Mouse (Mus musculus): ENCODE data around the gene Vmn1r68. TPM values are rescaled to one million over a fixed set of nuclear protein-coding genes. Genes with fewer than 3 reads are reported as not detected.

Gene Vmn1r68
- polyA plus RNA-seq (2015; fragmentation: Illumina TruSeq; extraction: RNeasy Lipid Tissue Mini Kit (QIAGEN cat#74804); ENCODE audit: low read depth, low replicate concordance), result not detected

DNA sequence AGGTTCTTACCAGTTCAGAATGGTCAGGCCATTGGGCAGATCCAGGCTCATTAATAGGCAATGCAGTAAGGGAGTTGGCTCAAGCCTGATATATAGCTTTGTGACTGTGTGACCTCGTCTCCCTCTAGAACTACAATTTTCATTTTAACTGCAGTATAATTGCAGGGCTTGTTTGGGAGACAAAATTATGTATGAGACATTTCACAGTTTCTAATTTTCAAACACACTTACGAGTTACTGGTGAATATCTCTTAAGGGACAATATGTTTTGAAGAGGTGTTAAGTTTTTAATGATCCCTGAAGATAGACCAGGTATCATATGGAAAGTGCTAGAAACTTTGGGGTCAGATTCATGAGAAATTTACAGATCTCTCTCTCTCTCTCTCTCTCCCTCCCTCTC is at the start of gene Vmn1r68:
Gene Vmn1r68 (minus strand): TSS at position 101 of the 400 bp plus-strand sequence.

DNA sequence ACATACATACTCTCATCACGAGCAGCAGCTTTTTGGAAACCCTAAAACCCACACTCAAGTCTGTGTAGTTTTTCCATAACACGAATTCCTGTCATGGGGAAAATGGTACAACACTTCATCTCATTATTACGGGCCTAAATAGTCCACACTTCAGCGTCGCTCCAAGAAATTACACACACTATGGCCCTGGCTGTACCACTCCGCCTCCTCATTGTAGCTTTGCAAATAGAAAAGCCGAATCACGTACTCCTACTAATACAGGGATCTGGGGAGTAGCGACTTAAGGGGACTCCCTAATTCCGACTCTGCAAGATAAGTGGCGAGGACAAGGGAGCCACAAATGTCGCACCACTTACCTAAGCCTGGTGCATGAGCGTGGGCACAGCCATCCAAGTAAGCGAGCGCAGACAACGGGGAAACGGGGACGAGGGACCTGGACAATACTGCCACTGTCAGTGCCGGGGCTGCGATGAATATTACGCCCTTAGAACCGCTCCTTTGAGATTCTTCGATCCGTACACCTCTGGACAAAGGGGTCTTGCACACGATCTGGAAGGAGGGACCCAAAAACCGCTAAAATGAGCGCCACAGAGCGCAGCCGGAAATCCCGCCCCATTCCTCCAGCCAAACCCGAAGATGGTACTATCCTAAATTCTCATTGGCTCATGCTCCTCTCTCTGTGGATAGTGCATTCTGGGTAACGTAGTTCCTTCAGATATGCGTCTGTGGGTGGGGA is 63.3 kb downstream of the Vmn1r68 start, which contains the start of gene Zik1:
Gene Zik1 (minus strand): TSS at position 609 of the 736 bp plus-strand sequence.

Other genes with a start within 250 kb of the Vmn1r68 start
- gene Vmn1r67, start 115.2 kb downstream of the Vmn1r68 start, polyA plus RNA-seq (2015; fragmentation: Illumina TruSeq; extraction: RNeasy Lipid Tissue Mini Kit (QIAGEN cat#74804); ENCODE audit: low read depth, low replicate concordance), result not detected
- gene Zik1, start 63.1 kb downstream of the Vmn1r68 start, polyA plus RNA-seq (2015; fragmentation: Illumina TruSeq; extraction: RNeasy Lipid Tissue Mini Kit (QIAGEN cat#74804); ENCODE audit: low read depth, low replicate concordance), result 11.2 TPM
- not detected for gene Vmn1r69, start 55.2 kb upstream of the Vmn1r68 start, polyA plus RNA-seq (2015; fragmentation: Illumina TruSeq; extraction: RNeasy Lipid Tissue Mini Kit (QIAGEN cat#74804); ENCODE audit: low read depth, low replicate concordance)
- gene Vmn1r70, start 73.0 kb upstream of the Vmn1r68 start, polyA plus RNA-seq (2015; fragmentation: Illumina TruSeq; extraction: RNeasy Lipid Tissue Mini Kit (QIAGEN cat#74804); ENCODE audit: low read depth, low replicate concordance), result not detected
- gene Nlrp4b, start 129.3 kb upstream of the Vmn1r68 start, polyA plus RNA-seq (2015; fragmentation: Illumina TruSeq; extraction: RNeasy Lipid Tissue Mini Kit (QIAGEN cat#74804); ENCODE audit: low read depth, low replicate concordance), result not detected
- not detected for gene Vmn1r71, start 195.9 kb upstream of the Vmn1r68 start, polyA plus RNA-seq (2015; fragmentation: Illumina TruSeq; extraction: RNeasy Lipid Tissue Mini Kit (QIAGEN cat#74804); ENCODE audit: low read depth, low replicate concordance)